Mouse (Mus musculus): ENCODE data around the gene Defa2.
"Not testable (repeated sequence)": the region's sequence is repeated elsewhere in the genome, so short reads cannot be mapped to it uniquely, and the experiment has no call there.

Defa2 gene

DNA sequence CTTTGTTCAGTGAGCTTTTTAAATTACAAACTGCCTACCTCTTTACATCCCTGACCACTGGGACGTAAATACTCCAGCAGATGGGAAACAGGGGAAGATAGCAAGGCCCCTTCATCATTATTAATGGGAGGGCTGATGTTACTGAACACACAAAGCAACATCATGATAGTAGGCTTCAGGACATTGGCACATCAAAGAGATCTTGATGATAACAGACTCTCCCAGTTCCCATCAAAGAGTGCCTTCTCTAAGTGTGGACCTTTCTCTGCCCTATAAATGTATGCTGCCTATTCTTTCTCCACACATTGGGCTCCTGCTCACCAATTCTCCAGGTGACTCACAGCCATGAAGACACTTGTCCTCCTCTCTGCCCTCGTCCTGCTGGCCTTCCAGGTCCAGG is at the start of gene Defa2:
Gene Defa2 (plus strand): TSS at position 301 of the 400 bp plus-strand sequence.
- DNase-seq (ENCODE audit: low spot score in 2 of 2): not testable (repeated sequence)

DNA sequence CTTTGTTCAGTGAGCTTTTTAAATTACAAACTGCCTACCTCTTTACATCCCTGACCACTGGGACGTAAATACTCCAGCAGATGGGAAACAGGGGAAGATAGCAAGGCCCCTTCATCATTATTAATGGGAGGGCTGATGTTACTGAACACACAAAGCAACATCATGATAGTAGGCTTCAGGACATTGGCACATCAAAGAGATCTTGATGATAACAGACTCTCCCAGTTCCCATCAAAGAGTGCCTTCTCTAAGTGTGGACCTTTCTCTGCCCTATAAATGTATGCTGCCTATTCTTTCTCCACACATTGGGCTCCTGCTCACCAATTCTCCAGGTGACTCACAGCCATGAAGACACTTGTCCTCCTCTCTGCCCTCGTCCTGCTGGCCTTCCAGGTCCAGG is 13.2 kb downstream of the Defa2 start, which contains the start of gene Defa33:
Gene Defa33 (plus strand): TSS at position 301 of the 400 bp plus-strand sequence.
- DNase-seq (ENCODE audit: low spot score in 2 of 2): not testable (repeated sequence)

DNA sequence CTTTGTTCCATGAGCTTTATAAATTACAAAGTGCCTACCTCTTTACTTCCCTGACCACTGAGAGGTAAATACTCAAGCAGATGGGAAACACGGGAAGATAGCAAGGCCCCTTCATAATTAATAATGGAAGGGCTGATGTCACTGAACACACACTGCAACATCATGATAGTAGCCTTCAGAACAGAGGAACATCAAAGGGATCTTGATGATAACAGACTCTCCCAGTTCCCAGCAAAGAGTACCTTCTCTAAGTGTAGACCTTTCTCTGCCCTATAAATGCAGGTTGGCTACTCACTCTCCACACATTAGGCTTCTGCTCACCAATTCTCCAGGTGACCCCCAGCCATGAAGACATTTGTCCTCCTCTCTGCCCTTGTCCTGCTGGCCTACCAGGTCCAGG is 48.8 kb downstream of the Defa2 start, which contains the start of gene Defa36:
Gene Defa36 (plus strand): TSS at position 301 of the 400 bp plus-strand sequence.
- not testable (repeated sequence) for DNase-seq (ENCODE audit: low spot score in 2 of 2)

Measured in frontal cortex, postnatal 25 days (tissue).